Comparison of ENCODE assay signal across 31 mouse cellular contexts in genomic region chr11:98595473-98595872, GRCm38 (mm10). TPM values are rescaled to one million over a fixed set of nuclear protein-coding genes. Genes with fewer than 3 reads are reported as not detected.
"Had no signal": no experiment of that assay in that cellular context is flagged by ENCODE, and none has a peak within 500 bp of the region (broad histone marks: within the 10 kb centered on the region; RNA-seq: fewer than 3 reads in every experiment).

No protein-coding gene starts in this region.

- H3K4me3 ChIP-seq: heart, embryonic 13.5 days; heart, embryonic 15.5 days; hindbrain, embryonic 13.5 days; hindbrain, embryonic 15.5 days; layer of hippocampus, adult 2 months; left cerebral cortex, adult 2 months; limb, embryonic 10.5 days; limb, embryonic 12.5 days; liver, embryonic 13.5 days had no signal

- H3K9me3 ChIP-seq: heart, embryonic 13.5 days; heart, embryonic 15.5 days; hindbrain, embryonic 13.5 days; hindbrain, embryonic 15.5 days; limb, embryonic 10.5 days; limb, embryonic 12.5 days; liver, embryonic 13.5 days had no signal

- H3K4me1 ChIP-seq: hindbrain, embryonic 15.5 days had no signal

- H3K27ac ChIP-seq: heart, embryonic 13.5 days; heart, embryonic 15.5 days; hindbrain, embryonic 13.5 days; hindbrain, embryonic 15.5 days; hindbrain, postnatal 0 days; layer of hippocampus, adult 2 months; left cerebral cortex, adult 2 months; limb, embryonic 10.5 days; limb, embryonic 12.5 days; liver, embryonic 13.5 days had no signal

- DNase-seq: gastrocnemius, postnatal 14 days; heart, adult 18-20 months; heart, postnatal 14 days; heart, postnatal 36 days; kidney, adult 11 months; kidney, adult 2 months; kidney, postnatal 10 days; kidney, postnatal 25 days; kidney, postnatal 4 days; liver; liver, embryonic 13.5 days had no signal

- H3K36me3 ChIP-seq: heart, embryonic 13.5 days; heart, embryonic 15.5 days; hindbrain, embryonic 13.5 days; hindbrain, embryonic 15.5 days; limb, embryonic 10.5 days; limb, embryonic 12.5 days; liver, embryonic 13.5 days had no signal

- H3K4me2 ChIP-seq: heart, embryonic 11.5 days; heart, embryonic 13.5 days; heart, embryonic 15.5 days; hindbrain, embryonic 13.5 days; hindbrain, embryonic 15.5 days; limb, embryonic 12.5 days; liver, embryonic 11.5 days; liver, embryonic 13.5 days had no signal

RNA-seq across cellular contexts. Expression of gene Lrrc3c, which starts 2.6 kb away (rescaled TPM):
- polyA plus RNA-seq: frontal cortex, adult 2 months; gonadal fat pad, adult 2 months; heart, embryonic 11.5 days; heart, embryonic 13.5 days; heart, embryonic 15.5 days; heart, postnatal 0 days; hindbrain, embryonic 11.5 days; hindbrain, embryonic 13.5 days; hindbrain, embryonic 15.5 days; hindbrain, postnatal 0 days; intestine, embryonic 14.5 days; intestine, embryonic 16.5 days; kidney, adult 2 months; kidney, embryonic 14.5 days; kidney, embryonic 16.5 days; limb, embryonic 10.5 days; limb, embryonic 12.5 days; limb, embryonic 14.5 days; liver, embryonic 11.5 days; liver, embryonic 13.5 days had no signal

RNA-seq across cellular contexts. Expression of gene Gm12355, which starts 30.0 kb away (rescaled TPM):
- polyA plus RNA-seq: gonadal fat pad, adult 2 months; kidney, adult 2 months had no signal

RNA-seq across cellular contexts. Expression of gene Gsdma3, which starts 30.7 kb away (rescaled TPM):
- polyA plus RNA-seq: frontal cortex, adult 2 months; gonadal fat pad, adult 2 months; heart, embryonic 13.5 days; heart, embryonic 15.5 days; heart, postnatal 0 days; hindbrain, embryonic 11.5 days; hindbrain, embryonic 13.5 days; hindbrain, embryonic 15.5 days; hindbrain, postnatal 0 days; intestine, embryonic 14.5 days; intestine, embryonic 16.5 days; kidney, adult 2 months; kidney, embryonic 14.5 days; kidney, embryonic 16.5 days; limb, embryonic 10.5 days; limb, embryonic 12.5 days; limb, embryonic 14.5 days; liver, embryonic 11.5 days; liver, embryonic 13.5 days had no signal

RNA-seq across cellular contexts. Expression of gene Zpbp2, which starts 44.6 kb away (rescaled TPM):
- polyA plus RNA-seq: hindbrain, embryonic 11.5 days; hindbrain, embryonic 13.5 days; limb, embryonic 12.5 days had no signal
